Mouse (Mus musculus) hindbrain, embryonic 13.5 days (tissue): ENCODE data around the gene Mtmr6. TPM values are rescaled to one million over a fixed set of nuclear protein-coding genes. Genes with fewer than 3 reads are reported as not detected.

Experiments
- ATAC-seq: fragments of 200-750 bp; cut with Nextera tagmentation; 2 replicates; pipeline ENCODE4 v1.8.0; 2017; ENCODE audit warnings: moderate TSS enrichment; ENCODE audit not compliant: low FRiP score
- H3K27ac ChIP-seq: fragments of 300-500 bp; sonication (generic); 2 replicates; pipeline ENCODE4 v1.5.1; 2015; ENCODE audit warnings: inconsistent platforms, mild to moderate bottlenecking, moderate library complexity
- H3K27me3 ChIP-seq: fragments of 300-500 bp; sonication (generic); 2 replicates; pipeline ENCODE4 v1.6.1; 2015; ENCODE audit warnings: mild to moderate bottlenecking, inconsistent platforms
- H3K36me3 ChIP-seq: fragments of 300-500 bp; sonication (generic); 2 replicates; pipeline ENCODE4 v1.6.1; 2015; ENCODE audit warnings: mild to moderate bottlenecking, inconsistent platforms
- H3K4me1 ChIP-seq: fragments of 300-500 bp; sonication (generic); replicated peaks from 2 replicates; pipeline ENCODE4 v1.6.1; 2015; ENCODE audit warnings: inconsistent platforms
- H3K4me2 ChIP-seq: fragments of 300-500 bp; sonication (generic); 2 replicates; pipeline ENCODE4 v1.6.1; 2015; ENCODE audit warnings: inconsistent platforms, mild to moderate bottlenecking, moderate library complexity
- H3K4me3 ChIP-seq: fragments of 300-500 bp; sonication (generic); 2 replicates; pipeline ENCODE4 v1.5.1; 2015; ENCODE audit warnings: mild to moderate bottlenecking, inconsistent platforms
- H3K9ac ChIP-seq: fragments of 300-500 bp; sonication (generic); 2 replicates; pipeline ENCODE4 v1.6.1; 2015; ENCODE audit warnings: mild to moderate bottlenecking, inconsistent platforms
- H3K9me3 ChIP-seq: fragments of 300-500 bp; sonication (generic); 2 replicates; pipeline ENCODE4 v1.6.1; 2016; ENCODE audit warnings: inconsistent platforms
- WGBS: fragments of 180-500 bp; shearing (Covaris S2); methylation state at CpG from one replicate; pipeline ENCODE4 v1.1.7; 2015; 5-methylcytosine and 5-hydroxymethylcytosine counted together
- polyA plus RNA-seq: library from polyadenylated mRNA; unstranded; fragments of >200 nt; fragmentation: Nextera tagmentation; extraction: Ambion mirVana; gene quantifications from 2 replicates; pipeline ENCODE4 v1.2.1, GENCODE M21; 2015

The Mtmr6 gene
- 62.9 and 63.7 TPM in 2 replicates for polyA plus RNA-seq

- WGBS, result under 1% methylated on average over 51 of the region's 51 CpGs
- H3K9me3 ChIP-seq, result no peaks in the 10 kb centered on the region
- peak; percentile 99 for ATAC-seq
- peak within 1 kb of the TSS; percentile 72 for H3K4me3 ChIP-seq
- no peaks in the 10 kb centered on the region for H3K36me3 ChIP-seq
- peak within 1 kb of the TSS; percentile 89 for H3K27ac ChIP-seq
- peaks cover 29% of the 10 kb centered on the region for H3K4me1 ChIP-seq
- H3K9ac ChIP-seq, result peak within 1 kb of the TSS; percentile 87
- H3K27me3 ChIP-seq, result 0 out of 2 replicates have a peak, but pooled peaks cover 3% of the 10 kb centered on the region
- H3K4me2 ChIP-seq, result peak within 1 kb of the TSS; percentile 74
Observed at GRCm38 (mm10) chr14:60264990-60265876, at the start of gene Mtmr6. TSS of gene Mtmr6 (plus strand) at chr14:60265228.

- no peak overlapping the region for H3K4me3 ChIP-seq
- no peaks in the 10 kb centered on the region for H3K9me3 ChIP-seq
- 98% methylated on average over 1 of the region's 1 CpGs for WGBS
Observed at GRCm38 (mm10) chr14:60216125-60216524, 48.9 kb upstream of the Mtmr6 start.

GRCm38 (mm10) chr14:60217616-60218015, 47.4 kb upstream of the Mtmr6 start:
- H3K9ac ChIP-seq, result no peak overlapping the region
- peaks cover 28% of the 10 kb centered on the region for H3K36me3 ChIP-seq
- H3K4me1 ChIP-seq, result no peaks in the 10 kb centered on the region
- no peaks in the 10 kb centered on the region for H3K9me3 ChIP-seq
- no peak overlapping the region for H3K4me2 ChIP-seq
- no peak for ATAC-seq
- 100% methylated on average over 4 of the region's 4 CpGs for WGBS
- H3K27ac ChIP-seq, result no peak overlapping the region
- no peaks in the 10 kb centered on the region for H3K27me3 ChIP-seq
- no peak overlapping the region for H3K4me3 ChIP-seq

More at GRCm38 (mm10) chr14:60216125-60216524, 48.9 kb upstream of the Mtmr6 start:
- H3K27ac ChIP-seq, result no peak overlapping the region
- H3K36me3 ChIP-seq, result peaks cover 23% of the 10 kb centered on the region
- no peak for ATAC-seq
- H3K4me1 ChIP-seq, result no peaks in the 10 kb centered on the region
- H3K27me3 ChIP-seq, result no peaks in the 10 kb centered on the region
- no peak overlapping the region for H3K4me2 ChIP-seq
- no peak overlapping the region for H3K9ac ChIP-seq

GRCm38 (mm10) chr14:60219886-60220285, 45.1 kb upstream of the Mtmr6 start:
- Histone ChIP-seq H3K9ac (no peak overlapping the region), H3K36me3 (peaks cover 28% of the 10 kb centered on the region), H3K27me3 (no peaks in the 10 kb centered on the region), H3K4me3 (no peak overlapping the region), H3K27ac (no peak overlapping the region), H3K4me2 (no peak overlapping the region), H3K9me3 (no peaks in the 10 kb centered on the region), H3K4me1 (no peaks in the 10 kb centered on the region)
- WGBS, result 93% methylated on average over 10 of the region's 10 CpGs
- ATAC-seq, result no peak

GRCm38 (mm10) chr14:60238551-60238950, 26.5 kb upstream of the Mtmr6 start:
- no peak for ATAC-seq
- H3K9me3 ChIP-seq, result no peaks in the 10 kb centered on the region
- no peaks in the 10 kb centered on the region for H3K27me3 ChIP-seq
- no peaks in the 10 kb centered on the region for H3K4me1 ChIP-seq
- H3K27ac ChIP-seq, result no peak overlapping the region
- H3K9ac ChIP-seq, result no peak overlapping the region
- H3K4me3 ChIP-seq, result no peak overlapping the region
- no peak overlapping the region for H3K4me2 ChIP-seq
- H3K36me3 ChIP-seq, result peaks cover 53% of the 10 kb centered on the region
- WGBS, result 90% methylated on average over 3 of the region's 3 CpGs

- no peak for ATAC-seq
- Histone ChIP-seq H3K9ac (peak overlapping the region; percentile 97), H3K27me3 (no peaks in the 10 kb centered on the region), H3K27ac (no peak overlapping the region; the same call in 1 of the 2 replicates), H3K4me1 (peaks cover 25% of the 10 kb centered on the region), H3K4me2 (peak overlapping the region; percentile 68), H3K36me3 (peaks cover under 1% of the 10 kb centered on the region; the same call in 1 of the 2 replicates), H3K9me3 (no peaks in the 10 kb centered on the region), H3K4me3 (peak overlapping the region; percentile 93)
- WGBS, result 17% methylated on average over 8 of the region's 8 CpGs
Observed at GRCm38 (mm10) chr14:60250366-60250765, 14.7 kb upstream of the Mtmr6 start.

- ATAC-seq, result peak; percentile 73
- WGBS, result under 1% methylated on average over 39 of the region's 39 CpGs
Observed at GRCm38 (mm10) chr14:60250879-60251278, 14.1 kb upstream of the Mtmr6 start.

GRCm38 (mm10) chr14:60251281-60252003, 13.6 kb upstream of the Mtmr6 start, which contains the start of the genes Nupl1 and Gm49336:
TSS of gene Nupl1 (minus strand) at chr14:60251431.
TSS of gene Gm49336 (minus strand) at chr14:60251507.
- Histone ChIP-seq H3K4me2 (peak within 1 kb of the TSS; percentile 68), H3K36me3 (no peaks in the 10 kb centered on the region), H3K27me3 (no peaks in the 10 kb centered on the region), H3K9me3 (no peaks in the 10 kb centered on the region), H3K27ac (peak within 1 kb of the TSS; percentile 95), H3K9ac (peak within 1 kb of the TSS; percentile 97), H3K4me1 (peaks cover 25% of the 10 kb centered on the region), H3K4me3 (peak within 1 kb of the TSS; percentile 93)
- WGBS, result under 1% methylated on average over 62 of the region's 62 CpGs
- ATAC-seq, result peak; percentile 100

More at GRCm38 (mm10) chr14:60250879-60251278, 14.1 kb upstream of the Mtmr6 start:
- peak overlapping the region; percentile 68 for H3K4me2 ChIP-seq
- H3K27ac ChIP-seq, result peak overlapping the region; percentile 95
- peaks cover 25% of the 10 kb centered on the region for H3K4me1 ChIP-seq
- H3K9me3 ChIP-seq, result no peaks in the 10 kb centered on the region
- H3K27me3 ChIP-seq, result no peaks in the 10 kb centered on the region
- peak overlapping the region; percentile 97 for H3K9ac ChIP-seq
- H3K4me3 ChIP-seq, result peak overlapping the region; percentile 93
- H3K36me3 ChIP-seq, result no peaks in the 10 kb centered on the region

- ATAC-seq, result peak; percentile 25; the same call in 1 of the 2 replicates
- Histone ChIP-seq H3K9ac (peak overlapping the region; percentile 97), H3K9me3 (no peaks in the 10 kb centered on the region), H3K4me3 (peak overlapping the region; percentile 93), H3K27me3 (no peaks in the 10 kb centered on the region), H3K4me1 (peaks cover 25% of the 10 kb centered on the region), H3K36me3 (no peaks in the 10 kb centered on the region), H3K27ac (peak overlapping the region; percentile 88), H3K4me2 (peak overlapping the region; percentile 68)
- 21% methylated on average over 15 of the region's 15 CpGs for WGBS
Observed at GRCm38 (mm10) chr14:60252004-60253000, 12.7 kb upstream of the Mtmr6 start.

- no peak for ATAC-seq
- Histone ChIP-seq H3K4me1 (peaks cover 25% of the 10 kb centered on the region), H3K9me3 (no peaks in the 10 kb centered on the region), H3K27me3 (no peaks in the 10 kb centered on the region), H3K4me2 (no peak overlapping the region), H3K27ac (no peak overlapping the region), H3K36me3 (no peaks in the 10 kb centered on the region), H3K4me3 (no peak overlapping the region), H3K9ac (no peak overlapping the region)
- WGBS, result 95% methylated on average over 3 of the region's 3 CpGs
Observed at GRCm38 (mm10) chr14:60253466-60253865, 11.6 kb upstream of the Mtmr6 start.

- Histone ChIP-seq H3K4me1 (peaks cover 14% of the 10 kb centered on the region), H3K9me3 (no peaks in the 10 kb centered on the region), H3K4me3 (no peak overlapping the region), H3K4me2 (no peak overlapping the region), H3K27me3 (no peaks in the 10 kb centered on the region), H3K9ac (no peak overlapping the region), H3K36me3 (no peaks in the 10 kb centered on the region), H3K27ac (no peak overlapping the region)
- ATAC-seq, result no peak
Observed at GRCm38 (mm10) chr14:60254774-60255173, 10.3 kb upstream of the Mtmr6 start.
